Mouse (Mus musculus) splenic B cell, adult 2 months (primary cell): ENCODE results near the gene Fam19a3.
A peak's percentile ranks its signal among the peaks of the same experiment; 100 is the strongest.

Source experiments
- DNase-seq: peaks from one replicate; pipeline ENCODE4 v3.0.0-alpha.2; 2011; ENCODE audit warnings: low read depth, low spot score
- H3K27me3 ChIP-seq: 2 replicates; pipeline ENCODE4 v1.6.1; 2012; ENCODE audit warnings: mild to moderate bottlenecking, low read length, moderate library complexity, mixed read lengths; ENCODE audit not compliant: control insufficient read depth, poor library complexity, insufficient read depth, severe bottlenecking
- H3K36me3 ChIP-seq: 2 replicates; pipeline ENCODE4 v1.6.1; 2012; ENCODE audit warnings: mild to moderate bottlenecking, low read length, moderate library complexity, mixed read lengths; ENCODE audit not compliant: control insufficient read depth, poor library complexity, insufficient read depth, severe bottlenecking

Gene Fam19a3

DNA sequence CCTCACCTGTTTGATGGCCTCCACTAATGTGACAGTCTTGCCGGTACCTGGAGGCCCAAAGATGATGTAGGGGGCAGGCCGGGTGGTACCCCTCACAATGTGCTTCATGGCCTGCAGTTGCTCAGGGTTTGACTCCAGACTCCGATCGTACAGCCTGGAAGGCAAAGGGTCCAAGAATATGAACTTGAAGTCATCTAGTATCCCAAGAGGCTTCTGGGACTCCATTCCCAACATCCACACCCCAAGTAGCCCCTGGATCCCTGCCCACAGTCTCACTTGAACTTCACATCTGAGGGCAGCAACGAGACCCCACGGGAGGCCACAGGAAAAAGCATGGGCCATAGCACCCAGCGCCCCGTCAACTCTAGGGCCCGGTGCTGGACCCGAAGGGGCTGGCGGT lies 19.0 kb upstream of the Fam19a3 start:
- H3K27me3 ChIP-seq: no peaks in the 10 kb centered on the region
- no peak for DNase-seq
- H3K36me3 ChIP-seq: peaks cover 6% of the 10 kb centered on the region

DNA sequence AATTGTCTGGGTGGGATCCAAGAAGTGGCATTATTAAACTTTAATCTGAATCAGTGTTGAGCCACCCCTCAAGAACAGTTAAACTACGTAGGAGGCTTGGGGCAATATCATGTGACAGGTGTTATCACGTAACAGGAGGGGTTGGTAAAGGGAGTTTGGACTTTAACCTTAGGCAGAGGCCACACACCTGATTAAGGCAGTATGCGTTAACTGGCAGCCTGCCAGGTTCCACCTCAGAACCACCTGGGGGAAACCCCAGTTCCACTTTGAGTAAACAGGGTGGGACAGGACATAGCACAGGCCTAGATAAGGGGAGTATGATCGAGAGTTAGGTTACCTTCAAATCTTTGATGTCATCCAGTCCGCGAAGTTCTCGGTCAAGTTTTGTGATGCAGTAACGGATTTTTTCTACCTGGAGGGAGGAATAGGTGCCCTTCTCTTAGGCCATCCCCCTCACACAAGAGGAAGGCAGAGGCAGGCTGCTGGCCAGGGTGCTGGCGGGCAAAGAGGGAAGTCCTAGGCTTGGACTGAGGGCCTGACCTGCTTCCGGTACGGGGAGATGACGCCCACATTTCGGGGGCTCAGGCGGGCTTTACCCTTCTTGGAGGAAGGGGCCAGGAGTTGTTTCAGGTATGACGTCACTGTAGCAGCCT lies 14.9 kb upstream of the Fam19a3 start:
- DNase-seq: peak; percentile 27
- H3K36me3 ChIP-seq: peaks cover 7% of the 10 kb centered on the region; the same call in 1 of the 2 replicates
- H3K27me3 ChIP-seq: no peaks in the 10 kb centered on the region

DNA sequence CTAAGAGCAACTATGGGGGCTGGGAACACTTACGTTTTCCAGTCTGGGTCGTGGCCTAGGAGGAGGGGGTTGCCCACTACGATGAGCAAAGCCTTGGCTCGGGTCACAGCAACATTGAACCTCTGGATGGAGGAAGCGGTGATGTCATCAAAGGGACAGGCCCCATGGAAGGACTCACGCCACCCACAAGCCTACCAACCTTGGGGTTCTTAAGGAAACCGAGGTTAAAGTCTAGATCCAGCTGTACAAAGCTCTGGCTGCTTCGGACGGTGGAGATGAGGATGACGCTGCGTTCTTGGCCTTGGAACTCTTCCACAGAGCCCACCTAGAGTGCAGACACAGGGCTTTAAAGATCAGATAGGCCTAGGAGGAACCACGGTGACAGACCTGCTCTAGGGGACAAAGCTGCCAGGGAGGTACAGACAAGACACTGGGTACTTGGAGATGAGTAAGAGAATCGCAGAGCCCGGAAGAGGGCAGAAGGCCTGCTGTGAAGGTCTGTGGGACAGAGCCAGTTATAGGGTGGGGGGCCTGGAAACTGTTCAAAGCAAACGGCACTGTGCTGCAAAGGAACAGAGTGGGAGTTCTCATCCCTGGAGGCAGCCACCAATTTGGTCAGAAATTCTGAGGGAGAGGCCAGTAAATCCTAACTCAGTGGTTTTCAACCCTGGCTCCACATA lies 14.2 kb upstream of the Fam19a3 start:
- no peaks in the 10 kb centered on the region for H3K27me3 ChIP-seq
- H3K36me3 ChIP-seq: peaks cover 6% of the 10 kb centered on the region; the same call in 1 of the 2 replicates
- no peak for DNase-seq

DNA sequence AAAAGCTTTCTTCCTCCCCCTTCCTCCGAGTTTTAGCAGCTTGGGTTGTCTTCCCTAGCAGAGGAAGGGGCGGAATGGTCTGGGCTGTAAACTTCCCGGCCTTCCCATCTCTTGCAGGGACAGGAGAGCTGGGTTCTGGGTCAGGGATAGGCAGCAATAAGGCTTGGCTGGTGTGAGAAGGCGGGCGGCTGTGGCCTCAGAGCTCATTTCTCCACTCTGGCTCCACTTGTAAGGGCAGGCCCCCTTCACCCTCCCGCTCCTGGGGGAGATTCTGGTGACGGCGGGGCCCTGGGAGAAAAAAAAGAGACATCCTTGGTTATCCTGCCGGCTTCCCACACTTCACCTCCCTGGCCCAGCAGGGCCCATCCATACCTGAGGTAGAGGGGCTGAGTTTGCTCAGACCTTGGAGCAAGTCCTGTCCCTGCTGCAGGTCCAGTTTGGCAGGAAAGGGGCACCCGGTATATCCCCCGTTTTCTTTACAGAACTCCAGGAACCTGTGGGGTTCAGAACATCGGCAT lies 13.4 kb upstream of the Fam19a3 start:
- DNase-seq: no peak
- Histone ChIP-seq H3K27me3 (no peaks in the 10 kb centered on the region), H3K36me3 (peaks cover 3% of the 10 kb centered on the region; the same call in 1 of the 2 replicates)

DNA sequence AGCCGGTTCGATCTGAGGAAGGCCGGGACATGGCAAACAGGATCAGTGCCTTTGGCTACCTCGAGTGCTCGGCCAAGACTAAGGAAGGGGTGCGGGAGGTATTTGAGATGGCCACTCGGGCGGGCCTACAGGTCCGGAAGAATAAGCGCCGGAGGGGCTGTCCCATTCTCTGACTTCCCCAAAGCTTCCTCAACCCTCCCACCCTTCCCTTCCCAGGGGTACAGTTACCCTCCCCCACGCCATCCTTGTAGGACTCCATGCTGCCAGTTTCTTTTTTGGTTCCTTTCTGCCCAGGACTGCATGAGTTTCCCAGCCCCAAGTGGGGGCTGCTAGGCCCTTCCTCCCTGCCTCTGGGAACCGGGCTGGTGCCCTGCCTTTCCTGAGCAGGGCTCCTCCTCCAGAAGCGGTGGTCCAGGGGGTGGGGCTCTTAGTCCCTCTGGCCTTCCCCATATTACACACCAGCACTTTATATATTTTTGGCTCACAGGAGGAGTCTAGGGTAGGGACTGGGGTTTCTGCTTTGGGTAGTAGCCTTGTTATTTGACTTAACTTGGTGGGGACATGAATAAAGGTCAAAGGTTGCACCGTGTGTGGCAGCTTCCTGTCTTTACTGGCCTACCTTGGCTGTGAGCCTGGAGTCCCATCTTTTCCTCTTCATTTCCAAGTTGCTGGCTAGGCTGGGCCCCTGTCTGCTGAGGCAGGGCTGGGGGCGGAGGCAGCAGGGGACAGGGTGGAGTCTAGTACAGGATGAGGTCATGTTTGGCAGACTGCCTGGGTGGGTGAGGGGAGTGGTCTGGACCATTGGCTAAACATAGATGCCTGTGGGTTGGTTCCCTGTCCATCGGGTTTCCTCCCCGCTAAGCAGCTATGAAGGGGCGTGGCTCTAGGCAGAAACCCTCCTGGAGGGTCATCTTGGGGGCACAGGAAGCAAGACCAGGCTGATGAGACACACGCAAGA lies 12.5 kb upstream of the Fam19a3 start:
- peaks cover 3% of the 10 kb centered on the region; the same call in 1 of the 2 replicates for H3K36me3 ChIP-seq
- no peaks in the 10 kb centered on the region for H3K27me3 ChIP-seq
- DNase-seq: peak; percentile 26

DNA sequence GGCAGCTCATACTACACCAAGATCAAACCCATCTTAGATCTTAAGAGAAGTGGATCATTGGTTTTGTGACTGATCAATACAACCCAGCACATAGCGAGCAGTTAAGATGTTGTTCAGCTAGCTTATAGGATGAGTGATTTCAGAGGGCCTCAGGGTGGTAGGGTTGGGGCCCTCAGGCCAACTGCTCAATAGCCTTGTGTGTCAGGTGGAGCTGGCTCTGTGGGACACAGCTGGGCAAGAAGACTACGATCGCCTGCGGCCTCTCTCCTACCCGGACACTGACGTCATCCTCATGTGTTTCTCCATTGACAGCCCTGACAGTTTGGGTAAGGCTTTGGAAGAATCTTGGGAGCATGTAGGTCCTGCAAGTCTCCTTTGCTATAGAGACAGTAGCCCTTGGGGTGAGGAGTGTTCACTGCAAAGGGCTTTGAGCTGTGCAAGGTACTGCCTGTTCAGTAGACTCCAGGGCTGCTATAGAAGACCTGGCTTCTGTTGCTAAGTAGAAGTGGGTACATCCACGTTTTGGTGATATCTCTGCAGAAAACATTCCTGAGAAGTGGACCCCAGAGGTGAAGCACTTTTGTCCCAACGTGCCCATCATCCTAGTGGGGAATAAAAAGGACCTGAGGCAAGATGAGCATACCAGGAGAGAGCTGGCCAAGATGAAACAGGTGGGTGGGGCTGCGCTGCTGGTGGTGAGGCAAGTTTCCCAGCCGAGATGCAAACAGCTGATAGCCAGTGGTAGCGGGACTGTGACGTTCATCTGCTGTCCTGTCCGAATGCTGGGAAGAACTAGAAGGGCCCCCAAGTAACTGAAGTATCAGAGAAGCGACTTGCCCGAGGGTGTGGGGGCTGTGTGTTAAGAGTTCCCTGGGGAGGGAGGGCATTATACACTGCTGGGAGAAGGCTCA lies 11.0 kb upstream of the Fam19a3 start:
- DNase-seq: no peak
- Histone ChIP-seq H3K27me3 (no peaks in the 10 kb centered on the region), H3K36me3 (peaks cover 3% of the 10 kb centered on the region; the same call in 1 of the 2 replicates)

DNA sequence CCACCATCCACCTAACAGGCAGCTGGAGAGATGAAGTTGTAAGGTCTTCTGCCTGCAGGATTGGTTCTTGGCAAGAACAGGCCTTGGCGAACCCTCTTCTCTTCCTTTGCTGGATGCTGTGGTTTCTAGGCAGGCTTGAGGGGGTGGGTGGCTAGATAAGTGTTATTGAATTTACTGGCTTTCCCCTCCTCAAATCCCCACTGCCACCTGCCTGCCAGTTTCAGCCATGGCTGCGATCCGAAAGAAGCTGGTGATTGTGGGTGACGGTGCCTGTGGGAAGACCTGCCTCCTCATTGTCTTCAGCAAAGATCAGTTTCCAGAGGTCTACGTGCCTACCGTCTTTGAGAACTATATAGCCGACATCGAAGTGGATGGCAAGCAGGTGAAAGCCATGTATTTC lies 10.0 kb upstream of the Fam19a3 start:
- no peak for DNase-seq
- Histone ChIP-seq H3K36me3 (peaks cover 3% of the 10 kb centered on the region; the same call in 1 of the 2 replicates), H3K27me3 (no peaks in the 10 kb centered on the region)

DNA sequence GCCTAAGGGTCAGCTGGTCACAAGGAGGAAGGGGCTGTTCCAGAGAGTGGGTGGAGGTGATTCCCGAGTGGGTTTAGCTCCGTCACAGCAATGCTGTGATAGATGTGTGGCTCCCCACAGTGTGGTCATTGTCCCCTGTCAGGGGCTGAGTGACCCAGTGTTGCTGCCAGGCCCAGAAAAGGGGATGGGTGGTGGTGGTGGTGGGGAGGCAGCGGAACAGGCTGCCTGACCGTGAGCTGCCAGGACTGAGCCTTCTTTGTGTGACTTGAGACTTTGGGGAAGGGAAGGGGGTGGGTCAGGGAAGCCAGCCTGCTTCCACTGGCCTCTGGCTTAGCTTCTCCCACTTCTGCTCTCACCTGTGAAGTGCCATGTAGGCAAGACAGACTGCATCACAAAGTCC lies 9.4 kb upstream of the Fam19a3 start:
- DNase-seq: no peak
- no peaks in the 10 kb centered on the region for H3K27me3 ChIP-seq

DNA sequence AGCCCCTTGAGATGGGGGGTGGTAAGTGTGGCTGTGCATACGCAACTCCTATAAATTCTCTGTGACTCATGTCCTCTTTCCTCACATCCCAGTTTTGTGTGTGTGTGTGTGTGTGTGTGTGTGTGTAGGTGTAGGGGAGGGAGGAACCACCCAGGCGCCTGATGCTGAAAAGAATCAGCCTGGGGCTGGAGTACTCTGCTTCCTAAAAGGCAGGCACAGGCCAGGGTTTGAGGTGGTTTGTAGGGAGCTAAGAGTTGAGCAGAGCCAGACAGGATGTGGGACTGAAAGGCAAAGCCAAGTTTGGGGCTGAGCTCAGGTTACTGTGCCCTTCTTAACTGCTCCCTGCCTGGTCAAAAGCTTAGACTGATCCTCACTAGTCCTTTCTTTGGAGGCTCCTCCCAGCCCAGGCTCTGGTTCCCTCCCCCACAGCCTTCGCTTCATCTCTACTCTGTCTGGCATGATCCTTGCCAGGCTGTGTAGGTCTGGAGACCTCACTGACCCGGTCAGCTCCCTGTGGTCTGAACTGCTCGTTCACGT lies 8.8 kb upstream of the Fam19a3 start:
- DNase-seq: no peak
- peaks cover 3% of the 10 kb centered on the region; the same call in 1 of the 2 replicates for H3K36me3 ChIP-seq
- H3K27me3 ChIP-seq: no peaks in the 10 kb centered on the region

More for the DNA sequence above, 9.4 kb upstream of the Fam19a3 start:
- H3K36me3 ChIP-seq: peaks cover 3% of the 10 kb centered on the region; the same call in 1 of the 2 replicates

DNA sequence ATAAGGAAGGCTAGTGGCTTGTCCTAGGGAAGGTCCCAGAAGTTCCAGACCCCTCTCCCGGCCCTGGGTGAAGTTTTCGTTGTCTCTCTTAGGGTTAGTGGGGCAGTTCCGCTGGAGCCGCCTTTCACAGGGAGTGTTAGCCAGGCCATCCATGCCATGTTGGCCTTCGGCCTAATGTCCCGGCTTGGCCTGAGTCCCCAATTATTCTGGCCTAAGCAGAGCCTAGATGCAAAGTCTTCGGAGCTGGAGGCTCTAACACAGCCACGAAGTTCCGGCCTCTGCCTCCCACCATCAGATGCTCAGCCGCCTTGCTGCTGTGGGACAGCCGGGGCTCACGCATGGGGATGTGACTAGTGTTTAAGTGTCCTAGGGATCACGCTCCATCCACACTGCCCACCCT lies 8.2 kb upstream of the Fam19a3 start:
- H3K27me3 ChIP-seq: no peaks in the 10 kb centered on the region
- peaks cover 3% of the 10 kb centered on the region; the same call in 1 of the 2 replicates for H3K36me3 ChIP-seq
- no peak for DNase-seq

DNA sequence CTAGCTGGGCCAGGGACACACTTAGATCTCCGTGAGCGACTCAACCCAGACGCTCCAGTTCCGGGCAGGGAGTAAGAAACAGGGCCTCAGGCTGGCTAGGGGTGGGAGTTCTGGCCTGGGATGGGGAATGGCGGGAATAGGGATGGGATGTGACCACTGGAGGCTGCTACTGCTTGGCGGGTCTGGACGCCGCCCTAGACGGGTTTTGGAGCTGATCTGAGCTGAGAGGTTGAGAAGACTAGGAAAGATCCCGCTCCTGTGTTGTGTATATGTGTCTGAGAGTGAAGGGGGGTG lies 7.6 kb upstream of the Fam19a3 start:
- Histone ChIP-seq H3K27me3 (no peaks in the 10 kb centered on the region), H3K36me3 (peaks cover 2% of the 10 kb centered on the region; the same call in 1 of the 2 replicates)
- no peak for DNase-seq

DNA sequence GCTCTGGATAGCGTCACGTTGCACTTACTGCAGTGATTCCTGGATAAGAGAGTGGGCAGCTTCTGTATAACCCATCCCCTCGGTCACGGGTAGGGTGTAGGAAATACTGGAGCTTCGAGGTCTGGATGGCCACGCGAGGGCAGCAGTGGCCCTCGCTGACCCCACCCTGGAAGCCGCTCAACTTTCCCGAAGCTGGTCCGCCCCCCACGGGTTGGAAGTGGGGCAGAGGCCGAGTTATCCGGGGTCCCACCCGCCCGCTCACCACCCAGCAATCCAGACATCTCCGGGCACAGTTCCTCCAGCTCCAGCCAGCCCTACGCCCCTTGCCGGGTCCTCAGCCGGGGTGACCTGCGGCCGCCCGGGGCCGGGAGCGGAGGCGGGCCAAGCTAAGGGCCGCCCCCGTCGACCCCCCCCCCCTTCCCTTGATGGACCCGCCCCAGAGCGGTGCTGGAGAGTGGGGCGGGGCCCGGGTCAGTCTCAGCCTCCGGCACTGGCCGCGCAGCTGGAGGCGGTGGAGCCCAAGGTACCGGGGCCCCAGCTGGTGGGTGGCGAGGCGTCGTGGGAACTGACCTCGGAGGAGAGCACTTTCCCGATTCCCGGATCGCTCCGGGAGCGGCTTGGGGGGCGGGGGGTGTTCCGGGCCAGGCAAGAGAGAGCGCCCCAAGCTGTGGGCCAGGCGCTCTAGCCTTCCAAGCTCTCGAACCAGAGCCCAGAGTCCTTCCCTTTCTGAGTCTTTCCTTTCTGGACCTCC lies 7.1 kb upstream of the Fam19a3 start:
- Histone ChIP-seq H3K36me3 (peaks cover 2% of the 10 kb centered on the region; the same call in 1 of the 2 replicates), H3K27me3 (no peaks in the 10 kb centered on the region)
- DNase-seq: peak; percentile 47

DNA sequence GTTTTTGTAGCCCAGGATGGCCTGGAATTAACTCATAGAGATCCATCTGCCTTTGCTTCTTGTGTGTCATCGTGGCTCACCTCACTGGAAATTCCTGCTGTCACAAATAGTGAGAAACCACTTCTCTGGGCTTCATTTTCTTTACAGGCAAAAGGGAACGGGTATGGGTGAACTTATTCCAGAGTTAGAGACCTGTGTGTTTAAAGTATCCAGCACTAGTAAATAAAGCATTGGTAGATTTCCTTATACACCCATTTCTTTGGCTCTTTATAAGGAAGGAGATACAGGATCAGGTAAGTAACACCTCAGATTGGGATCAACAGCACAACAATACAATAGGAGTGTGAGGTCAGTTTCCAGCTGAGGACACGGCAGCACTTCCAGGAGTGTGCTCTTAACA lies 6.4 kb upstream of the Fam19a3 start, which contains the start of gene Rhoc:
Gene Rhoc (plus strand): TSS at position 301 of the 400 bp plus-strand sequence.
- no peak for DNase-seq

More for the DNA sequence above, 6.4 kb upstream of the Fam19a3 start, which contains the start of gene Rhoc:
- no peaks in the 10 kb centered on the region for H3K27me3 ChIP-seq
- peaks cover 2% of the 10 kb centered on the region; the same call in 1 of the 2 replicates for H3K36me3 ChIP-seq
